Mouse (Mus musculus) cerebellum, adult 9-11 months (tissue): ENCODE measurements around the gene Hgd.

Experiments used
- DNase-seq: peaks from one replicate; pipeline ENCODE4 v3.0.0; 2022

Hgd gene

DNA sequence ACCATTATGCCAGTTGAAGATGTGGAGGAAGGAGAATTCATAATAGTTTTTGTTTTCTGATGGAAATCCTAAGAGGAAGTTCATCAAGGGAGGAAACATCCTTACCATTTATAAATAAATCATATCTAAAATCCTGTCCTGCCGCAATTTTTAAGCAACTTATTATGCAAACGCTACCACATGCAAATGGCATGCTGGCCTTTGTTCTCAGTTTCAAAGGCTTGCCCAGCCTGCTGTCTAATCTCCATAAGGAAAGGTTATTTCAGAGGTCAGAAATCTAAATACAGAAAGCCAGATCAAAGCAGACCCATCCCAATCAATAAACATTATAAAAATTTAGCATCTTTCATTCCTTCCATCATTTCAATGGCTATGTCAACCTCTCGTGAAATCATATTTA, 1.9 kb downstream of the Hgd start:
- no peak for DNase-seq

- DNase-seq, result no peak
Observed at GRCm38 (mm10) chr16:37583306-37583705, 3.4 kb downstream of the Hgd start.

DNA sequence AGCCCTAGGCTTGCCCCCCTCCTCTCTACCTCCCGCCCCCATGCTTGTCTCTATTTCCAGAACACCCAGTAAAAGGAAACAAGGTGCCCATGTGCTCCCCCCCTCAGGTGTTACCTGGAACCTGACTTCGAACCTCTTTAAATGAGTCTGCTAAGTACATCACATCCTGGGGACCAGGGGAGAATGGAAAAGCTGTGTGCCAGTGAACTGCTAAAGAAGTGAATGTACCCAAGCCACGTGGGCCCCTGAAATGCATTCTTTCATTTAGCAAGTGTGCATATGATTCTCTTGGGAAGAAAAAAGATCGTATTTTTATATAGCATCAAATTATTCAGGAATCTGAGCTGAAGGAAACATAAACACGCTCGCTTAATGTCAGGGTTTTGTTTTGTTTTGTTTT, 3.8 kb downstream of the Hgd start:
- DNase-seq, result peak; percentile 32

GRCm38 (mm10) chr16:37584218-37585035, 4.5 kb downstream of the Hgd start:
- DNase-seq, result peak; percentile 64

GRCm38 (mm10) chr16:37585129-37585563, 5.2 kb downstream of the Hgd start:
- peak; percentile 48 for DNase-seq

DNA sequence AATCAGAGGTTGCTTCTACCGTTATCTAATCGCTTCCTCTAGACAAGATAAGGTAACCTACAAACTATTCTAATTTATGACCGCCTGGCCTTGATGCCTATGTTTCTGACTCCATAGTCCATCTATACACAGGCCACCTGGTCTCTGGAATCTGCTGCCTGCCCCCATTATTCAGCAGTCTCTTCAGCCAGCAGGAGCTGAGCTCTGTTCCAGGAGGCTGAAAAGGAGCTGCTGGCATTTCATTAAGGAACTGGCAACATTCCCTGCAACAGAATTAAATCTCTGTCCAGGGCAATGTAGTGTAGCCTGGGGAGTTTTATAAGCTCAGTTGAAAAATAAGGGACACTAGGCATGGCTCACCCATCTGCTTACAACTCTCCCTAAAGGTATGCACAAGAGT, 11.0 kb downstream of the Hgd start:
- peak; percentile 95 for DNase-seq

- DNase-seq, result peak; percentile 30
Observed at GRCm38 (mm10) chr16:37591551-37591950, 11.6 kb downstream of the Hgd start.

- no peak for DNase-seq
Observed at GRCm38 (mm10) chr16:37597412-37597811, 17.5 kb downstream of the Hgd start.

GRCm38 (mm10) chr16:37598463-37598862, 18.5 kb downstream of the Hgd start:
- no peak for DNase-seq

DNA sequence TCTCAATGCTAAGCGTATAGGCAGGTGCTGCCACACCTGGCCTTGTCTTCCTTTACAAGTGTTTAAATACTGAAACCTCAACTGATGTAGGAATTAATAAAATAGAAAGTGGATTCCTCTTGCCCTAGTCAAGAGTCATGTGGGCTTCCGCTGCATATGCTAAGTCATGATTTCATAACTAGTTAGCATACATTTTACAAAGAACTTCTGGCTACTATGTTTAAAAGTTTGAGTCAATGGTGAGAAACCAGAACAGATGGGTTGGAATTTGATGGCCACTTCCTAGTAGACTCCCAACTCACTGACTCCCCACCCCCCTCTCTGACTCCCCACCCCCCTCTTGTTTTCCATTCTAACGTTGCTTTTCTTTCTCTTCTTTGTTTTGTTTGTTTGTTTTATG, 19.4 kb downstream of the Hgd start:
- no peak for DNase-seq

DNA sequence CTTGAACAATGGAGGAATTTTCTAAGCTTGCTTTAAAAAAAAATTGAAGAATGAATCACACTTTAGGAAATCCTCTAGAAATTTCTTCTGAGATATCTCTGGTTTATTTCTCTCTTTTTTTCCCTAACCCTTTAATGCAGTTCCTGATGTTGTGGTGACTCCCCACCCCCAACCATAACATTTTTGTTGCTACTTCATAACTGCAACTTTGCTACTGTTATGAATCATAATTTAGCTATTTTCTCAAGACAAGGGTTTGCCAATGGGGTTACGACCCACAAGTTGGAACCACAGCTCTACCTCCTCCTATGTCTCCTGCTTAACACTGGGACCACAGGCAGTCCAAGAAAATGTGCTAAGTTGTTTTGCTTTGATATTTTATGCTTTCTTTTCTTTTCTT, 23.5 kb downstream of the Hgd start:
- no peak for DNase-seq

DNA sequence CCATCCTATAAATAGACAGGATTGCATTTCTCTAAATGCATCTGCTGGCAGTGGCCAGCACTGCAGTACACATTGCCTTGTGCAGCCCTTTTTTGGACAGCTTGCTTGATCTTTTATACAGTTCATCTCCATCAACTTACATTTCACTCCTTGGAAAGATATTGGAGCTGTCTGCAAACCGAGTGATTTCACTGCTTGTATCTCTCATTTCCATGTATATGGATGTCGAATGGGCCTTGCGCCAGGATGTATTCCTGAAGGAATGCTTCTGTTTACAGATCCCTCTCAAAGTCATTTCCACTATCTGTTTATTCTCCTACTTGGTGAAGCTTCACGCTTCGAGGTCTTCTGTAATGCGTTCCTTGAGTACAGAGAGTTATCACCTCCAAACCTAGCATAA, 24.3 kb downstream of the Hgd start:
- peak; percentile 18 for DNase-seq

DNA sequence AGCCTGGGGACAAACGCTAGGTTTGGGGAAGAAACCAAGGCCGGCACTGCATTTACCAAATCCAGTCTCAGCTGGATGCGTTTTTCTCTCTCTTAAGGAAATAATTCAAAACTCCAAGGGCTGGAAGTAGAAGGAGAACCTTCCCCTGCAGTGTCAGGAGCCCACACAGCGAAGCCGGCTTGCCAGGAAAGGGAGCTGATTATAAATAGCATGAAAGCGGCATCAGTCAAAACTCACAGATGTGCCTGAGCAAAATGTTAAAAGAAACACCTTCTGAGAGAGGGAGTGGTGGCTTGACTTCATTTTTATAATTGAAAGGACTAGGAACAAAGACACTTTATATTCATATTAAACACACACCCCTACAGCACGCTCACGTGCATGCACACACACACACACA, 30.4 kb downstream of the Hgd start:
- no peak for DNase-seq

DNA sequence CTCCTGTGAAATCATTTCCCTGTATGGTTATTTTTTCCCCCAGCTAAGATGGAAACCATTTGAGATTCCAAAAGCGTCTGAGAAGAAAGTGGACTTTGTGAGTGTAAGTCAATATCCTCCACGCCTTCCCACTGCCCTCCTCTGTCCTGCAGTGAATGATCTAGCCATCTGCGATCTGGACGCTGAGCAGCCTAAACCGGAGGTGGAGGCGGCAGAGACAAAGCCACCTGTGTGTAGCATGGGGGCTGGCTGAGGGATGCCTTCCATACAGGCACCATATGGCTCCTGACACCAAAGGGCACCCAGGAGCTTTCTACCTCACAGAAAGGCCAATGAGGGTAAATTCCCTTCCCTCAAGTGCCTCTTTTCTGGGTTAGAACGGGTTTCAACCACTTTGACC, 31.1 kb downstream of the Hgd start:
- DNase-seq, result peak; percentile 67

DNA sequence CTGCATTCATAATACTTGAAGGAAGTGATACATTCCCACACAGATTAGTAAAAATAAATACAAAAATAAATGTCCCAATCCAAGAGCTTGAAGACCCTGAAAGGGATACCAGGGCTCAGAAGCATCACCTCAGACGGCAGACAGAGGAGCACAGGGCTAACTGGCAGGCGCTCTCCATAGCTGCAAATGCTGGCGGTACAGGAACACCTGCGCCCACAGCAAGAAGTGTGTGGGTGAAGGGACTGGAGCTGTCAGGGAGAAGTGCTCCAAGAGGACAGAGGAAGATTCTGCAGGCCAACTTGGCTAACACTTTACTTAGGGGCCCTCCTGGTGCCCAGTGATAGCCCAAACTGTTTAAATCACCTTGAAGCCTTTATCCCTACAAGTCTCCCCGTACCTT, 32.1 kb downstream of the Hgd start:
- DNase-seq, result peak; percentile 75

DNA sequence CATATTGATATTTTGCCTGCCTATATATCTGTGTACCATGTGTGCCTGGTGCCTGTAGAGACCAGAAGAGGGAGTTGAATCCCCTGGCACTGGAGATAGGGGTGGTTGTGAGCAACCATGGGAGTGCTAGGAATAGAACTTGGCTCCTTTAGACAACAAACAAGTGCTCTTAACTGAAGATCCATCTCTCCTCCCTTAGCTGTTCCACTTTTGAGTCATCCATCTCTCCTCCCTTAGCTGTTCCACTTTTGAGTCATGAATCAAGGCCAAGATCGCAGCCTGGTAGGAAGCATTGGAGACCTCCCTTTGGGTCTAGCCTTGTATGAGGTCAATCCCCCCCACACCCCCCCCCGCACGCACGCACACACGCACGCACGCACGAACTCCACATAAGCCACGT, 34.6 kb downstream of the Hgd start:
- DNase-seq, result no peak

DNA sequence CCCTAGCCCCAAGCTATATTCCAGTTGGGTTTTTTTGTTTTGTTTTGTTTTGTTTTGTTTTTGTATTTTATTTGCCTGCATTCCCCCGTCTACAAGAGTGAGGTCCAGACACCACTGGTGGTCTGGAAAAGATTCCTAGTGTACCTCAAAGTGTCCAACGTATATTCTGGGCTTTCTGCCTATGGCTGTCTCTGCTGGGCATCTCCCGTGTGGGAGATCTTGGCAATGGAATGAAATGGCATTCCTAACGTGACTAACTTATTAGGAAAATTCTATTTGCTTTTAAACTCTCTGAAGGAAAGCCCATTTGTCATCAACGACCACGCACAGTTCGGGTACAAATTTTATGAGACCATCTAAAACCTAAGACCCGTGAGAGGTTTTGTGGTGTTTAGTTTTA, 35.5 kb downstream of the Hgd start:
- DNase-seq, result no peak

DNA sequence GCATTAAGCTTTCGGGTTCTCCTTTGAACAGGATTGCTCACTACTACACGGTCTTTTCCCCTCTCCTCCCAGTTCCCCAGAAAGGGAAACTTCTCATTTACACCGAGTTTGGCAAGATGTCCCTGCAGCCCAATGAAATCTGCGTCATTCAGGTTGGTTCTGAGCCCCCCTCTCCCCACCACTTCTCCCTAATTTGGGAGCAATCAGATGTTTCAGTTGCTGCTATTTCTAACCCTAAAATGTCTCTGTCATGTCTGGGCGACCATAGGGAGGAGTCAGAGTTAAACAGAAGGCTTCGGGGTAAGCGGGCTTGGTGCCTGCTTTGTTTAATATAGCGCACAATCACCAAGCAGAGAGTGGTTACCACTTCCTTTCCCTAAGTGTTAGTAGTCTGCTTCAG, 36.2 kb downstream of the Hgd start:
- DNase-seq, result no peak

DNA sequence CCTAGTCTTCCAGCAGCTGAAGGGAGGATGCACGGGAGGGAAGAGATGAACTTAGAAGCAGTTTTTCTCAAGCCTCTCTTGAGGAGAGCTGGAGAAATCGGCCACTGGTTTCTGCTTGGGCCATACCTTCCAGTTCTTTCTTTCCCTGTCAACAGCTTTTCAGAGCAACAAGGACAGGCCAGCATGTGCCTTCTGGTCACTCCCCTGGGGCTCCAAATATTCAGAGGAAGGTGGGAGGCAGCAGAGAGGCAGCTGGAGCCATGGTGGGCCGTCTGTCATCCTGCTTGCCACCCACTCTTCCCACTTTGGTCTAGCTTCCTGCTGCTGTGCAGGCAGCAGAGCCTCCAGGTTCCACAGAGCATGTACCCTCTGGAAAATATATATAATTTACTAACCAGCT, 37.7 kb downstream of the Hgd start:
- DNase-seq, result peak; percentile 82

DNA sequence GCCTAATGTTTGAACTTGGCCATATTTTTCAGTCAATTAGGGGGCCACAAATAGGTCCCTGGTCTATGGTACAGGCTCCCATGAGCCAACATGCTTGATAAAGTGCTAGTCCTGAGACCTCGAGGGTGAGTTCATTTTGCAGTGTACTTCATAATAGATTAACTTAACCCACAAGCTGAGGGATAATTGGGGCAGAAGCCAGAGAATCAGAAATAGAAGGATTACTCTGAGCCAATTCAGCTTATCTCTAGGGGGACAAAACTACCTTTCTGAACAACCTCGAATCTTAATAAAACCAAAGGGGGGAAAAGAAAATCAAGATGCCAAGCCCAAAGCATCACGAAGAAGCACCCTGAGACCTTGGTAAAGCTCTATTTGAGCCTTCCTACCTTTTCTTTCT, 42.5 kb downstream of the Hgd start:
- DNase-seq, result no peak

- peak; percentile 88 for DNase-seq
Observed at GRCm38 (mm10) chr16:37622919-37623318, 43.0 kb downstream of the Hgd start.

DNA sequence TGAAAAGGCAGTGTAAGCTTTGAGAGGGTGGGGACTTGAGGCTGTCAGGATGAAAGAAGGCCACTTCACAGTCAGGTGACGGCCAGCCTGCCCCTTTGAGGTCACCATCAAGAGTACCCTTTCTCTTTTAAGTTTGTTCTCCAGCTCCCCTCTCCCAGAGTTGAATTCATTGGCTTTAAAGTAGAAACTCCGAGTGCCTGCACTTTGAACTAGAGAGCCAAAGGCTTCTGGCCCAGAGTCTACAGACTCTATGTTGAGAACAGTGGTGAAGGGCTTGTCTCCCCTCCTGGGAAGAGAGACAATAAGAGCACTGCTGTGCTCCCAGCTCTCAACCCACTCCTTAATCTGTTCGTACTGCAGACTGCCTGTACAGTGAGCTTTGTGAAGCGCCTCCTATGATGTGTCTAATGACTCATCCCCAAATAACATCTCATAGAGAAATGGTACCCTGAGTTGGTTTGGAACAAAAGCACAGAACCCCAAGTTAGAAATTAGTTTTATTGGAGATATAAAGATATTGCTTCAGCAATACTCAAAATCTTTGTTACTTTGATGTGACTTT, 46.5 kb downstream of the Hgd start:
- DNase-seq, result no peak

- DNase-seq, result no peak
Observed at GRCm38 (mm10) chr16:37628336-37628735, 48.4 kb downstream of the Hgd start.

- no peak for DNase-seq
Observed at GRCm38 (mm10) chr16:37629011-37629410, 49.1 kb downstream of the Hgd start.

- DNase-seq, result no peak
Observed at GRCm38 (mm10) chr16:37634578-37634977, 54.6 kb downstream of the Hgd start.
